Mouse (Mus musculus): ENCODE results near the gene Mrm2.
A peak's percentile ranks its signal among the peaks of the same experiment; 100 is the strongest.

The Mrm2 gene

GRCm38 (mm10) chr5:140342880-140343279 lies 11.2 kb upstream of the Mrm2 start:
- DNase-seq: no peak

- DNase-seq: no peak
These were observed 8.1 kb upstream of the Mrm2 start for GRCm38 (mm10) chr5:140339836-140340235.

GRCm38 (mm10) chr5:140338779-140339178 lies 7.1 kb upstream of the Mrm2 start:
- no peak for DNase-seq

- DNase-seq: peak in 1 of 2 experiments; percentile 32
These were observed 5.0 kb upstream of the Mrm2 start for GRCm38 (mm10) chr5:140336680-140337079.

- DNase-seq: peak in 1 of 2 experiments; percentile 12
These were observed 1.9 kb upstream of the Mrm2 start for GRCm38 (mm10) chr5:140333631-140334030.

- DNase-seq: no peak
These were observed 821 bp upstream of the Mrm2 start for GRCm38 (mm10) chr5:140332519-140332918.

- no peak for DNase-seq
These were observed 7.6 kb downstream of the Mrm2 start for GRCm38 (mm10) chr5:140324058-140324457.

- no peak for DNase-seq
These were observed 9.7 kb downstream of the Mrm2 start for GRCm38 (mm10) chr5:140321756-140322575.

GRCm38 (mm10) chr5:140321042-140321755 lies 10.5 kb downstream of the Mrm2 start, which contains the start of the genes Mad1l1 and Nudt1:
Gene Mad1l1 (minus strand): TSS chr5:140321552.
Gene Nudt1 (plus strand): TSS chr5:140321656.
- peak; percentile 93 to 95 for DNase-seq

- DNase-seq: no peak
These were observed 15.0 kb downstream of the Mrm2 start for GRCm38 (mm10) chr5:140316716-140317115.

GRCm38 (mm10) chr5:140307602-140308001 lies 24.1 kb downstream of the Mrm2 start:
- no peak for DNase-seq

- no peak for DNase-seq
These were observed 25.7 kb downstream of the Mrm2 start for GRCm38 (mm10) chr5:140306016-140306415.

- no peak for DNase-seq
These were observed 33.4 kb downstream of the Mrm2 start for GRCm38 (mm10) chr5:140298291-140298690.

GRCm38 (mm10) chr5:140292152-140292551 lies 39.5 kb downstream of the Mrm2 start:
- DNase-seq: peak; percentile 79 to 82

GRCm38 (mm10) chr5:140289161-140289560 lies 42.5 kb downstream of the Mrm2 start:
- no peak for DNase-seq

GRCm38 (mm10) chr5:140288287-140288686 lies 43.4 kb downstream of the Mrm2 start:
- no peak for DNase-seq

- no peak for DNase-seq
These were observed 46.9 kb downstream of the Mrm2 start for GRCm38 (mm10) chr5:140284761-140285160.

- no peak for DNase-seq
These were observed 47.7 kb downstream of the Mrm2 start for GRCm38 (mm10) chr5:140284011-140284410.

- no peak for DNase-seq
These were observed 48.8 kb downstream of the Mrm2 start for GRCm38 (mm10) chr5:140282900-140283299.

- DNase-seq: peak; percentile 76 to 90
These were observed 49.3 kb downstream of the Mrm2 start for GRCm38 (mm10) chr5:140282376-140282775.

- no peak for DNase-seq
These were observed 51.5 kb downstream of the Mrm2 start for GRCm38 (mm10) chr5:140280205-140280604.

All from thymus, postnatal 36 days (tissue).